Mouse (Mus musculus) kidney, postnatal 10 days (tissue): ENCODE data around the gene Ccna1.
A peak's percentile ranks its signal among the peaks of the same experiment; 100 is the strongest.

Source experiments
- DNase-seq: peaks from one replicate; pipeline ENCODE4 v3.0.0; 2021; ENCODE audit warnings: mixed read lengths

The Ccna1 gene

GRCm38 (mm10) chr3:55055038-55055746, at the start of gene Ccna1:
Gene Ccna1, minus strand, starts transcription at chr3:55055501.
- DNase-seq: peak; percentile 85

- DNase-seq: no peak
These were observed 45.8 kb upstream of the Ccna1 start for GRCm38 (mm10) chr3:55101092-55101491.

- no peak for DNase-seq
These were observed 43.7 kb upstream of the Ccna1 start for GRCm38 (mm10) chr3:55098990-55099389.

GRCm38 (mm10) chr3:55098014-55098413, 42.7 kb upstream of the Ccna1 start:
- DNase-seq: no peak

- peak; percentile 26 for DNase-seq
These were observed 41.9 kb upstream of the Ccna1 start for GRCm38 (mm10) chr3:55097186-55097585.

- no peak for DNase-seq
These were observed 41.3 kb upstream of the Ccna1 start for GRCm38 (mm10) chr3:55096655-55097005.

- DNase-seq: peak; percentile 19
These were observed 40.8 kb upstream of the Ccna1 start for GRCm38 (mm10) chr3:55095968-55096654.

GRCm38 (mm10) chr3:55093161-55093560, 37.9 kb upstream of the Ccna1 start:
- DNase-seq: no peak

- DNase-seq: no peak
These were observed 34.0 kb upstream of the Ccna1 start for GRCm38 (mm10) chr3:55089291-55089690.

- DNase-seq: peak; percentile 27
These were observed 33.5 kb upstream of the Ccna1 start for GRCm38 (mm10) chr3:55088843-55089242.

- DNase-seq: no peak
These were observed 33.1 kb upstream of the Ccna1 start for GRCm38 (mm10) chr3:55088359-55088758.

- DNase-seq: no peak
These were observed 32.1 kb upstream of the Ccna1 start for GRCm38 (mm10) chr3:55087360-55087759.

GRCm38 (mm10) chr3:55086948-55087347, 31.6 kb upstream of the Ccna1 start:
- DNase-seq: no peak

GRCm38 (mm10) chr3:55085716-55086115, 30.4 kb upstream of the Ccna1 start:
- DNase-seq: no peak

GRCm38 (mm10) chr3:55084781-55085180, 29.5 kb upstream of the Ccna1 start:
- DNase-seq: no peak

- DNase-seq: peak; percentile 88
These were observed 24.8 kb upstream of the Ccna1 start for GRCm38 (mm10) chr3:55080055-55080454.

- DNase-seq: no peak
These were observed 24.3 kb upstream of the Ccna1 start for GRCm38 (mm10) chr3:55079619-55080018.

GRCm38 (mm10) chr3:55078233-55078632, 22.9 kb upstream of the Ccna1 start:
- DNase-seq: no peak

- no peak for DNase-seq
These were observed 20.0 kb upstream of the Ccna1 start for GRCm38 (mm10) chr3:55075294-55075648.

- DNase-seq: no peak
These were observed 19.4 kb upstream of the Ccna1 start for GRCm38 (mm10) chr3:55074576-55075293.

- no peak for DNase-seq
These were observed 12.6 kb upstream of the Ccna1 start for GRCm38 (mm10) chr3:55067791-55068434.

- DNase-seq: no peak
These were observed 11.3 kb upstream of the Ccna1 start for GRCm38 (mm10) chr3:55066666-55067023.
